Mouse (Mus musculus) cerebellum, adult 11-12 months (tissue): Measurements from ENCODE around the gene Hpn.

Experiments
- DNase-seq: peaks from one replicate; pipeline ENCODE4 v3.0.0; 2022

Gene Hpn

GRCm38 (mm10) chr7:31140302-31140701, 25.2 kb upstream of the Hpn start:
- DNase-seq, result peak; percentile 8

GRCm38 (mm10) chr7:31139765-31140164, 24.7 kb upstream of the Hpn start:
- DNase-seq, result peak; percentile 70

GRCm38 (mm10) chr7:31135717-31136116, 20.6 kb upstream of the Hpn start:
- DNase-seq, result peak; percentile 22

DNA sequence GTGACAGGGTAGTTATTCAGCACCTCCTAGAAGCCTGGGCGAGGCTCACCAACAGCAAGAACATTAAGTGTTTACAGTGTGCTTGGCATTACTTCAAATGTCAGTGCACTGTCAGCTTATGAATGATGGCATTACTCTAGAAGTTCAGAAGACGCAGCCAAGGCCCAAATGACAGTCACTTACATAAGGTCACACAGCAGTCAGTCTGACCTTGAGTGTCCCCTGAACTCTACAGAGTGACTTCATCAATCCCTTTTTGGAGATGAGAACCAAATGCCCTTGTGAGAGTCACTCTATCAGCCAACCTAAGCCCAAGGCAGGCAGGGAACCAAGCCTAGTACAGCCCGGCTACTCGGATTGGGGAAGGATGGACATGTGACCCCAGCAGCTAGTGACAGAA, 16.8 kb upstream of the Hpn start:
- DNase-seq, result no peak

GRCm38 (mm10) chr7:31130841-31131240, 15.8 kb upstream of the Hpn start:
- peak; percentile 70 for DNase-seq

DNA sequence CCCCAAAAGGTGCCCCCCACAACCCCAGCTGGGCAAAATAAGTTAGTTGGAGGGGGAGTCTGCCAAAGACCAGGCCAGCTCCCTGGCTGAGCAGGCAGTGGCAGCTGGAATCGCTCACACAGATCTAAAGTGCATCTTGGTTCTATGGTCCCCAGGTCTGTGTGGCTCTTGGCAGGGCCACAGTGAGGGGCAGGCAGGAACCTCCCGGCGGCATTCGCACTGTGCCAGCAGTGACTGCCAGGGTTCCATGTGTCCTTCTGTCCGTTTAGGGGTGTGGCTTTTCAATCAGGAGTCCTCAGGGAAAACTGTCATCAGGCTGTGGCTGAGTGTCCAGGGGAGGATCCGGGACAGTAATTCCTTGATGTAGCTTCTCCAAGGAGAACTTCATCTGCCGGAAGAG, 15.1 kb upstream of the Hpn start:
- DNase-seq, result peak; percentile 61

DNA sequence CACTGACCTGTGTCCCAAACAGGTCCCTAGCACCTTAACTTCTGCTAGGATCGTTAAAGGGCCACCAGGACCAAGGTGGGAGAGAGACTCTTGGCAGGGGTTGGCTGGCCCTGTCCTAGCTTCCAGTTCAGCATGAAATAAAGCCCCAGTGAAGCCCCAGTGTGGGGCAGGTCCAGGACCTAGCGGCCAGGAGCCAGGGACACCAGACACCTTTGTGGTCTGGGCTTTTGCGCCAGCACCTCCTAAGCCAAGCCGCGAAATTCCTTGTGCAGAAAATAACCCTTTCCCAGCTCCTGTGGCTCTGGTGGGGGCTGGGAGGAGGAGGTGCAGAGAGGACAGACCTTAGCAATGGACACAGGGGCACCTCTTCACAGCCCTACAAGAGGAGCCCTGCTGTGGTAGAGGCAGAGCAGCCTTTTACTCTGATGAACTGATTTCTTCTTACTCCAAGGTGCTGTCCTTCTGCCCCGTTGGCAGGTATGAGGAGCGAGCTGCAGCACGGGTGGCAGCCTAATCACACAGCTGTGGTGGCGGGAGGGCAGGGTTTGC, 13.1 kb upstream of the Hpn start:
- peak; percentile 69 for DNase-seq

DNA sequence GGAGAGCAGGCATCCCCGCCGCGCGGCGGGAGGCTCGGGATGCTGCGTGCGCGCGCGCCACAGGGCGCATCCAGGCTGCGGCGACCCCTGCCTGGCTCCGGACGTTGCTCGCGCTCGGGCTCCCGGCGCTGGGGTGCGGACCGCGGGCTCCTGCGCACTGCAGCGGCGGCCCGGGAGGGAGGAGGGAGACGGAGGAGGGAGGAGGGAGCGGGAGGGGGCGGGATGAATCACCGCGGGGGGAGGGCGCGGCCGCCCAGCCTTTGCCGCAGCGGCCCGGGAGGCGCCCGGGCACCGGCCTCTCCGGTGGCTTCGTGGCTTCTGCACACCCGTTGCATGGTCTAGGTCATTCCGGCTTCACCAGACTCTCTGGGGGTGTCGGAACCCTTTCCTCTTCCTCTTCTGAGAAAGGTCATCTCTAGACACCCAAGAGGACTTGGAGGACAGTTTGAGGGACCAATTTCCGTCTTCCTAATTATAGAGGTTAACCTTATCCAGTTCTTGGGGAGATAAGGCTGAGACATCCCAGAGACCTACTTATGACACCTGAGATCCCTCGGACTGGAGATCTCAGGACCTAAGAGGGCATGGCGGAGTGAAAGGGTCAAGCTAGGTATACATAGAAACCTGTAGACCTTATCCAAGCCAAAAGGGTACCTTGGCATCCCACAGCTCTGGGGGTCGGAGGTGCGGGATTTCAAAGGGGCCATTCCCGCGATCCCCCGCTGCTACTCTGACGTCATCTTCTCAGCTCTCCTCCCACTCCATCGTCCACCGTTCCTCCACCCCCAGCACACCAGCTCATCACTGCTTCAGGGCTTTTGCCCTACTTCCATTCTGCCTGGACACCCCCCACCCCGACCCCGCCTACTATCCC, 12.0 kb upstream of the Hpn start, which contains the start of gene Scn1b:
TSS of gene Scn1b (minus strand) at position 153 of the 874 bp plus-strand sequence.
- DNase-seq, result peak; percentile 86

DNA sequence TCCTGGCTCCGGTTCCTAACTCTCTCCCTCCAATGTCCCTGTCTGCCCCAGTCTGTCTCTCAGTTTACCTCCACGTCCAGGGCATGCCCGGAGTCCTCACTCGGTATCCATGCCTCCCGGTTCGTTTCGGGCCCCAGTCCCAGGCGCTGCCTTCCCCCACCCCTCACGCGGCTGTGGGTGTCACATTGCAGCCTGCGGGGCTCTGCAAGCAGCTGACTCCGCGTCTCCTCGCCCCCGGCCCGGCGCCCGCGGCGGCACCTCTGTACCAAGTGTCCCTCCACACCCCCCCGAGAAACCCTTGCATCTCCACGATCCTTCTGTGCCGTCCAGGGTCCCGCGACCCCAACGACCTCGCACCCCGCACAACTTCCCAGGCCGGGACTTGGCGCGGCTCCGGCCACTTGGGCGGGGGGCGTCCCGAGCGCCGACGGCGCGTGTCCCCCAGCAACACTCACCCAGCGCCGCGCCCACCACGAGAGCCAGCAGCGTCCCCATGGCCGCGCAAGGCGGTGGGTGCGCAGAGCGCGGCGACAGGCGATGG, 11.2 kb upstream of the Hpn start:
- peak; percentile 79 for DNase-seq

GRCm38 (mm10) chr7:31125116-31125515, 10.0 kb upstream of the Hpn start:
- peak; percentile 90 for DNase-seq

- DNase-seq, result peak; percentile 64
Observed at GRCm38 (mm10) chr7:31124381-31124780, 9.3 kb upstream of the Hpn start.

- peak; percentile 71 for DNase-seq
Observed at GRCm38 (mm10) chr7:31123697-31124096, 8.6 kb upstream of the Hpn start.

GRCm38 (mm10) chr7:31122641-31123631, 7.8 kb upstream of the Hpn start:
- DNase-seq, result peak; percentile 95

DNA sequence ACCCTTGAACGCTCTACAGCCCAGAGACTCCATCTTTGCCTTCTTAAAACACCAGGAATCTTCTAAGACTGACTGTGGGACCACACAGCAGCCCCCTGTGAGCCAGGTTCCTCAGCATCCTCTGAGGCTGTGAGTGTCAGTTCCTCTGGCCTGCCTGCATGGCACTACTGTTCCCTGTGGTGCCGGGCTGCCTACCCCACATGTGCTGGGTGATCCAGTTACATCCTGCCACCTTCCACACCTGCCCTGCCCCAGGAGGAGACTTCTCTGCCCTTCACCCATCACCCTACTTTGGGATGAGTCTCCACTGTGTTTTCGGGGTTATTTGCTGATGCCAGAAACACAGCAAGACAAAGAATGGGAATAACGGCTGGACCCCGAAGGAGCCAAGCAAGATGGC, 4.5 kb upstream of the Hpn start:
- no peak for DNase-seq

GRCm38 (mm10) chr7:31118486-31118885, 3.4 kb upstream of the Hpn start:
- peak; percentile 83 for DNase-seq

- peak; percentile 80 for DNase-seq
Observed at GRCm38 (mm10) chr7:31117465-31117864, 2.4 kb upstream of the Hpn start.

DNA sequence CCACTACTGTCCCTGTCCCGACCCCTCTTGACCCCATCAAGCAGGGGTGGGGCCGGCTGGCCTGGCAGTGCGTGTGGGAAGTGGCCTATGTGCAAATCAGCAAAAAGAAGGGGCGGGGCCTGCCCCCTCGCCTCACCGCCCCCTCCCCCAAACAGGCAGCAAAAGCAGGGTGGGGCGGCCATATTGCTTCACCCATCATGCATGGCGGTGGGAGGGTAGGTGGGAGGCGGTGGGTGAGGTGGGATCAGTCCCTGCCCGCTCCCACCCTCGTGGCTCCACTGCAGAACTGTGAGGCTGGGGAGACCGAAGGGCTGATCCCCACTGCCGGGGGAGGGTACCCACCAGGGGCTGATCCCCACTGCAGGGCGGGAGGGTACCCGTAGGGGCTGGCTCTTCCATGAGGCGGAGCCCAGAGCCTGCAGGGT, 1.6 kb upstream of the Hpn start:
- peak; percentile 73 for DNase-seq

GRCm38 (mm10) chr7:31115587-31116043, 525 bp upstream of the Hpn start:
- DNase-seq, result peak; percentile 83

DNA sequence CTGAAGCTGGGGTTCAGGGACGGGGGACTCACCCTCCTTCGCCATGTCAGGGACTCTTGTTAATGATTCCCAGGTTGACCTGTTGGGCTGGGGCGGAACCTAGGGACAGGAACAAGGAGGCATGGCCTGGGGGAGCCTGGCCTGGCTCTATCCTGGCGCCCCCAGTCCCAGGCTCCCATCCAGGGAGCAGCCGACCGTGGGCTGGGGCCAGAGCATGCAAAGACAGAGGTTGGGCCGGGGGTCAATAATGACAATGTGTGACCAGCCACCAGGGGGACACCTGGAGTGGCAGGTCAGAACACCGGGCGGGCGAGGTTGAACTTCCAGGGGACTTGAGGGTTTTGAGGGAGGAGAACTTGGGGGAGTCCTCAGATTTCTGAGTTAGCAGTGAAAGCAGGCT, 444 bp downstream of the Hpn start:
- no peak for DNase-seq

DNA sequence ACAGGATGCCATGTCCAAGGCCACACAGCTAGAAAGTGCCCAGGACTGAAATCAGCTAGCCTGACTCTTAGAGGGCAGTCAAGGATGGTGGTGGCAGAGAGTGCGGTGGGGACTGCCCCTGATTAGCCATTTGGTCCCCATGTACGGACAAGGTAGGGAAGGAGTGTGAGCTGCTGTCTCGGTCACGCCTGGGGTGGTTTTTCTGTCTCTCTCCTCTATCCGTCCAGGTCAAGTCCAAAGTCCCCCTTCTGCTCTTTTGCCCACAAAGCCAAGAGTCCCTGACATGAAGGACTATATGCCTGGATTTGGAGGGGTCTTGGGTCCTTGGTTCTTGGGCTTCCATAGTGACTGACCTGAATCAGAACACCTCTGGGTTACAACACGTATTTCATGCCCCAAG, 1.3 kb downstream of the Hpn start:
- no peak for DNase-seq

GRCm38 (mm10) chr7:31112036-31112435, 3.1 kb downstream of the Hpn start:
- no peak for DNase-seq

DNA sequence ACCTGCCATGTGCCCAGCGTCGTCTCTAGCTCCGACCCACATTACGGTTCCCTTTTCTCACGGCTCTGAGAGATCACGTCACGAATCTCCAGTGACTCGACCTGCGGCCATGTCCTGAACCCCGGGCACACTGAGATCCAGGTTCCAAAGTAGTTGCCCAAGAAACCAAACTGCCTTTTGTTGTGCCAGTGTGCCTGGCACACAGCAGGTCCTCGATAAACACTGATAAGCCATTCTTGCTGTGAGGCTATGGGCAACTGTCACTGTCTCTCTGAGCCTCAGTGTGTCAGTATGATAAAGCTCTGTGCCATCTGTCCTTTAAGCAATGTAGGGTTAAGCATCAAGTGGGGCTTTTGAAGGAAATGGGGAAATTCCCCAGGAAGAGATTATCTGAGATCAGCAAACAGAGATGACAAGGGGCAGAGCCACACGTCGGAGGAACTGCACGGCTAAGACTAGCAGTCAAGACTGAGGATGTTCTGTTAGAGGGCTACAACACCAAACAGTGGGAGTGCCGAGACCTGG, 4.2 kb downstream of the Hpn start:
- no peak for DNase-seq
